Mouse (Mus musculus) layer of hippocampus, adult 18-20 months (tissue): ENCODE results near the gene Defb36. TPM values are rescaled to one million over a fixed set of nuclear protein-coding genes. Genes with fewer than 3 reads are reported as not detected.
A peak's percentile ranks its signal among the peaks of the same experiment; 100 is the strongest.

ENCODE experiments used
- DNase-seq, 2 experiments: peaks; one replicate each; pipeline ENCODE4 v3.0.0; 2022; ENCODE audit warnings: low spot score in 2 of 2
- long read RNA-seq: library from polyadenylated mRNA; stranded (forward); transcript quantifications from one replicate; pipeline ENCODE4 v2.0.0, GENCODE M21; 2021
- total RNA-seq, 2 experiments: library from RNA; stranded (reverse); gene quantifications; 2 replicates each; pipeline ENCODE4 v1.2.3; 2021

The Defb36 gene
- not detected for total RNA-seq
- long read RNA-seq: 0 reads

- DNase-seq: peak in 1 of 2 experiments; percentile 46
These were observed at the start of gene Defb36 for GRCm38 (mm10) chr2:152604057-152604456. Gene Defb36, plus strand, starts transcription at chr2:152604327.

DNA sequence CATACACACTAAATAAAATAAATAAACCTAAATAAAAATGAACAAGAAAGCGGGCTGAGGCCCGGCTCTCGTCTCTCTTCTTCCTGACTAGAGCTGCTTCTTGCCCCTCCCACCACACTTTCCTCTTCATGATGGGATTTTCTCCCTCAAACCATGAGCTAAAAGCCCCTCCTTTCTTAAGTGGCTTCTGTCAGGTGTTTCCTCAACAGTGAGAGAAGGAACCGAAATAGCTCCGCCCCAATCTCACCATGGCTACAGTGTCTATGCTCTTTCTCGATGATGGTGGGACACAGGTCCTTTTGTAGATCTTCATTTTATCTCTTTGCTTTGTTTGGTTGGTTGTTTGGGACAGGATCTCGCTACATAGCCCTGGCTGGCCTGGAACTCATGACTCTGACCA is 47.5 kb upstream of the Defb36 start:
- DNase-seq: no peak

GRCm38 (mm10) chr2:152569038-152569437 is 35.1 kb upstream of the Defb36 start, which contains the start of gene Gm17416:
Gene Gm17416, plus strand, starts transcription at chr2:152569338.
- DNase-seq: no peak

DNA sequence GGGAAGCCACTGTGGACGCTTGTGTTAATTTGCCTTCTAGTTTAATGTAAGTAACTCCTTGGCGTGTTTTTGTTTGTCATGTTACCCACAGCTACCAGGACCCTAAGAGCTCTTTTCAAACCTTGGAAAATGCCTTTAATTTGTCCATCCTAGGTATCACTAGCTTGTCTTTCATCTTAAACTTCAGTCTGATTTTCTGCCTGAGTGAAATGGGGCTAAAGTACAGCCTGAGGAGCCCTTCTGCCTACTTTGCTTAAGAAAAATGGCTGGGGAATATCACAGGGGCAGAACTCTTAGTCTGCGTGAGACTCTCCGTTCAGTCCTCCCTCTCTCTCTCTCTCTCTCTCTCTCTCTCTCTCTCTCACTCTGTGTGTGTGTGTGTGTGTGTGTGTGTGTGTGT is 34.2 kb upstream of the Defb36 start:
- DNase-seq: no peak

- DNase-seq: no peak
These were observed 33.8 kb upstream of the Defb36 start for GRCm38 (mm10) chr2:152570313-152570712.

GRCm38 (mm10) chr2:152572114-152572794 is 31.9 kb upstream of the Defb36 start, which contains the start of gene Defb21:
Gene Defb21, plus strand, starts transcription at chr2:152572744.
- DNase-seq: no peak

GRCm38 (mm10) chr2:152573484-152573883 is 30.6 kb upstream of the Defb36 start:
- no peak for DNase-seq

- DNase-seq: no peak
These were observed 24.0 kb upstream of the Defb36 start, which contains the start of gene Defb19 for GRCm38 (mm10) chr2:152580107-152580506. Gene Defb19, minus strand, starts transcription at chr2:152580312.

DNA sequence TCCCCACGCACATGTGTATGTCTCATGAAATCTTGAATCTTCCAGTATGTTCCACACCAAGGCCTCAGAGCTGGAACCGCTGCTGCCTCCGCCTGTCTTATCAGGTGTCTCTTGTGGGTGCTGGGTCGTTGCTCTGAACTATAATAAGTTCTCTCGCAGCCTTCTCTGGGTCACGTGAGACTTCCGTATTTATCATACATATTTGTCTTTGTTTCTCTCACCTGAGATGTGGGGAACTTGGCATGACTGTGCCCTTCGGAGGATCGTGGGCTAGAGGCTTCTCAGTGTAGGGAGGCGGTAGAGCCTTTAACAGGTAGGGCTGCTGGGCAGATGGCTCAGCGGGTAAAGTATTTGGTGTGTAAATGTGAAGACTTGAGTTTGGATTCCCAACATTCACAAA is 23.5 kb upstream of the Defb36 start:
- DNase-seq: no peak

GRCm38 (mm10) chr2:152586926-152587560 is 17.1 kb upstream of the Defb36 start:
- peak in 1 of 2 experiments; percentile 19 for DNase-seq

GRCm38 (mm10) chr2:152588450-152588849 is 15.7 kb upstream of the Defb36 start:
- no peak for DNase-seq

GRCm38 (mm10) chr2:152589021-152589420 is 15.1 kb upstream of the Defb36 start:
- no peak for DNase-seq

GRCm38 (mm10) chr2:152599299-152599698 is 4.8 kb upstream of the Defb36 start, which contains the start of gene Defb45:
Gene Defb45, minus strand, starts transcription at chr2:152599399.
- no peak for DNase-seq

DNA sequence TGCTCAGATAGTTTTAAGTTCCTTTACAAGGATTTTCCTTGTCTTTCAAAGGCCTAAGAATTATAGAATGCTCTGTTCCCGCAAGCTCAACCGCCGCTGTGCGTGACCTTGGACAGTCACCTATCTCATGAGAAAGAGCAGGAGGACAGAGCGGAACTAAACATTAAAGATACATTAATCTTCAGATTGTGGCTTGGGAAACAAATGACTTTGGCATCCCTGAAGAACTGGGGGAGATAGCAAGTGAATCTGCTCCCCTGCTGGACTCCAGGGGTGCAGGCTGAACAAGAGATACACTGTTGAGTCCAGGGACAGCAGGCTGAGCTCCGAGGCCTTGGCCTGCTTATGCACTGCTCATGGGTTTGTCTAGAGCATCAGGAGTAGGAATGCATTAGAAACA is 4.1 kb upstream of the Defb36 start:
- DNase-seq: no peak

DNA sequence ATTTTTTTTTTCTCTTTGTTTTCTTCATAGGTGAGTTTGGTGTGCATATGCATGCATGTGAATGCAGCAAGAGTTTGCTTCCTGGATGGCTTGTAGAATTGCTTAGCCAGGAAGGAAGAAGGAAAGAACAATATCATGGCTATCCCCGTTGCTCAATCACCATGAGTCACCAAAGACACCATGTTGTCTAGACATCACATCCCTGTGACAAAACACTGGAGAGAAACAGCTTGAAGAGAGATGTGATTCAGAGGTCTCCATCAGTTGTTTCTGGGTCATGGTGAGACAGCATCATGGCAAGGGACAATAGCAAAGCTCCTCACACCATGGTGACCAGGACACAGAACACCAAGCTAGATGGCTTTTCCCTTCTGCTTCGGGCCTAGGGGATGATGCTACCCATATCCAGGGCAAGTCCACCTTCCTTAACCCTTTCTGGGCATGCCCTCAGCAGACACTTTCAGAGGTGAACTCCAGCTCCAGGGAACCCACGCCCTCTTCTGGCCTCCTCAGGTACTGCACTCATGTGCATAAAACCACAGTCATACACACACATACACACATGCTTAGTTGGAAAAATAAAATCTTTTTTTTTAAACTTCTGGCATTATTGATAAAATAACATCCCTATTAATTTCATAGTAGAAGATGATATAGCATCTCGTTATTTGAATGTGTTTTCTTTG is 2.7 kb upstream of the Defb36 start:
- no peak for DNase-seq

DNA sequence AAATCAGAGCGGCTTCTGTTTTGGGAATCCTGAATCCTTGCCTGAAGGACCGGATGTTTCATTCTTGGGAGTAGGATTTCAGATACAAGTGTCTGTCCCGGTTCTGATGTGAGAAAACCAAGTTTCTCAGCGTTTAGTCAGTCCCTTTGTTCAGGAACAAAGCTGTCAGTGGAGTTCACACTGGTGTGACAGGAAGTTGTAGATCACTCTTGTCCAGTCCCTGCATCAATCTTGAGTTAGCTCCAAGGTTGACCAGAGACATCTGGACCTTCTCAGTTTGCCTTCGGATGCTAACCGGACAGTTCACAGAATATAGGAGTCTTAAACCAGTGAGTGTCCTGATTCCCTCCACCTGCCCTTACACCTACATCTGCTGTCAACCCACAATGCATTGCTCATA is 3.6 kb downstream of the Defb36 start:
- DNase-seq: no peak

DNA sequence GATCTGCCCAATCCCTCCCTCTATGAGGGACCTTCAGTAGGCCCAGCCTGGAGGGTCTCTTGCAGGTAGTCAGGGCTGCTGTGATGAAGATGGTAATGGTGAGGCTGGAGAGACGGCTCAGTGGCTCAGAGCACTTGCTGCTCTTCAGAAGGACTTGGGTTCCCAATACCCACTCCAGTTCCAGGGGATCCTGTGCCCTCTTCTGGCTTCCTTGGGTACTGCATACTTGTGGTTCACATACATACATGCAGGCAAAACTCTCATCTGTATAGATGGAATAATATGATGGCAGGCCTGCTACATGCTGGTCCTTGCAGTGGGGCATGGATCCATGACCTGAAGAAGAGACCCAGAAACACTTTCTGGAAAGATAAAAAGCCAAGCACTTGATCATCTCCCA is 4.6 kb downstream of the Defb36 start:
- no peak for DNase-seq

- DNase-seq: peak in 1 of 2 experiments; percentile 13
These were observed 8.1 kb downstream of the Defb36 start for GRCm38 (mm10) chr2:152612193-152612592.

DNA sequence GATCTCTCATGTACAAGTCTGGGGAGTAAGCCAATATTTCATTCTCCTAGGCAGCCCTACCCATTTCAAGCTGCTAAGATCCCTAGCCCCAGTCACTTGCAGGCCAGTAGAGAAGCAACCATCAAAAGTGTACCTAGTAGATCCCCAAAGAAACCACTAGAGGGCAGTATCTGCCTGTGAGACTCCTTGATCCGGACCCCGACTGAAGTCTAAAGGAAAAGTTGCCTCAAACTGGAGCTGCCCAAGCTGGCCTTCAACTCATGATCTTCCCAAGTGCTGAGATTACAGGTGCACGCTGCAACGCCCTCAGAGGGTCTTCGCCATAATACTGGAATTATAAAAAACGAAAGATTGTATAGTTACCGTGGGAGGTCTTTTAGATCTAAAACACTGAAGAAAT is 11.4 kb downstream of the Defb36 start:
- peak; percentile 36 to 81 for DNase-seq

DNA sequence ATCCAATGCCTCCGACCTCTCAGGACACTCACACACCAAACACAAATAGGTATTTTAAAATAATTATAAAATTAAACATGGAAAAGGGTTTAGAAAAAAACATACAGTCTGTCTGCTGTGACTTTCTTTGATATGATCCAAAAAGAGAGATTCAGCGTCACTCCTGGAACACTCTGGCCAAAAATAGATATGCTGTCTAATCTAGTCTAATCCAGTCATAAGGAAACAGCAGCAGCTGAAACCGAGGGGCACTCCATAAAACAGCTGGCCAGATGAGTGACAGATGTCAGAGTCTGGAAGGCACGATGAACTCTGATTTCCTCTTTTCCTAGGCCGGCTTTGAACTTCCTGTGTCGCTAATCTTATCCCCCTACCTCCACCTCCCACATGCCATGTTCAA is 12.3 kb downstream of the Defb36 start:
- no peak for DNase-seq

GRCm38 (mm10) chr2:152617374-152617773 is 13.2 kb downstream of the Defb36 start:
- no peak for DNase-seq
